In the genomic region with DNA sequence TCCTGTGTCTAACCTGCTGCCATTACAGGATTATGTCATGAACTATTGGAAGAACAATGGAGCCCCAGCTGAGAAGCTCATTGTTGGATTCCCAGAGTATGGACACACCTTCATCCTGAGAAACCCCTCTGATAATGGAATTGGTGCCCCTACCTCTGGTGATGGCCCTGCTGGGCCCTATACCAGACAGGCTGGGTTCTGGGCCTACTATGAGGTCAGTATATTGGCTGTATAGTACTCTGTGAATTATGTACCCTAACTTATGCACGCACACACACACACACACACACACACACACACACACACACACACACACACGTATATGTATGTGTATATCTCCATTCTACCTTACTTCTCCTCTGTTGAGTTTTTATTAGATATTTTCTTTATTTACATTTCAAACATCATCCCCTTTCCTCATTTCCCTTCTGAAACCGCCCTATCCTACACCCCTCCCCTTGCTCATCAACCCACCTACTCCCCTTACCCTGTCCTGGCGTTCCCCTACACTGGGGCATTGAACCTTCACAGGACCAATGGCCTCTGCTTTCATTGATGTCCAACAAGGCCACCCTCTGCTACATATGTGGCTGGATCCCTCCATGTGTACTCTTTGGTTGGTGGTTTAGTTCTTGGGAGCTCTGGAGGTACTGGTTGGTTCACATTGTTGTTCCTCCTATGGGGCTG, we compare ENCODE assay signal across 24 mouse cellular contexts. TPM values are rescaled to one million over a fixed set of nuclear protein-coding genes. Genes with fewer than 3 reads are reported as not detected.
DNase-seq lines count a peak whose midpoint lies in the region; ATAC-seq and TF ChIP-seq lines count a peak whose summit lies in the region.
"Had no signal": no experiment of that assay in that cellular context is flagged by ENCODE, and none has a peak within 500 bp of the region (broad histone marks: within the 10 kb centered on the region; RNA-seq: fewer than 3 reads in every experiment).

No protein-coding gene starts in this region.

- DNase-seq in hindbrain, embryonic 10.5 days (ENCODE audit: low spot score): no peak
- no peak for DNase-seq in lung, postnatal 0 days (ENCODE audit: low spot score)
- DNase-seq in lung, postnatal 36 days: no peak
- no peak for DNase-seq in layer of hippocampus, adult 9-10 months (ENCODE audit: low spot score)
- no peak for DNase-seq in layer of hippocampus, adult 8-10 months (ENCODE audit: low spot score in 2 of 2)
- DNase-seq: adrenal gland, postnatal 14 days; cerebellum, adult 2 months; heart, postnatal 4 days; kidney, adult 18-20 months; lung, adult 18-20 months; right cerebral cortex, postnatal 14 days; thymus, postnatal 4 days had no signal

- 0 out of 2 replicates have a peak, but pooled peaks have one; percentile 36 for ATAC-seq in hindbrain, embryonic 13.5 days (ENCODE audit: low FRiP score)
- peak; percentile 25; the same call in 1 of the 2 replicates for ATAC-seq in lung, postnatal 0 days
- 0 out of 2 replicates have a peak, but pooled peaks have one; percentile 58 for ATAC-seq in limb, embryonic 15.5 days (ENCODE audit: insufficient number of reproducible peaks, low FRiP score, low TSS enrichment, low read depth)
- ATAC-seq in midbrain, embryonic 16.5 days: peak; percentile 42; the same call in 1 of the 2 replicates
- ATAC-seq: CD4-positive, CD25-positive, alpha-beta regulatory T cell, adult 4 months; forebrain, embryonic 16.5 days had no signal

- no peak for TF ChIP-seq EP300 in lung, postnatal 0 days (IDR thresholded peaks at IDR 0.05)

- no peaks in the 10 kb centered on the region for H3K4me1 ChIP-seq in hindbrain, embryonic 13.5 days (replicated peaks)
- no peaks in the 10 kb centered on the region for H3K4me1 ChIP-seq in hindbrain, embryonic 10.5 days (replicated peaks)
- no peaks in the 10 kb centered on the region for H3K4me1 ChIP-seq in lung, postnatal 0 days (ENCODE audit: insufficient read depth, low read depth, low read length)
- H3K4me1 ChIP-seq in limb, embryonic 15.5 days: no peaks in the 10 kb centered on the region
- H3K4me1 ChIP-seq in midbrain, embryonic 16.5 days (ENCODE audit: control insufficient read depth, insufficient read depth, low read length): no peaks in the 10 kb centered on the region
- H3K4me1 ChIP-seq: heart, embryonic 10.5 days had no signal

- WGBS in hindbrain, embryonic 13.5 days: 80% methylated on average over 4 of the region's 4 CpGs
- WGBS in hindbrain, embryonic 10.5 days: 77% methylated on average over 4 of the region's 4 CpGs
- WGBS in lung, postnatal 0 days: 68% methylated on average over 4 of the region's 4 CpGs
- 72% methylated on average over 4 of the region's 4 CpGs for WGBS in limb, embryonic 15.5 days
- 78% methylated on average over 4 of the region's 4 CpGs for WGBS in midbrain, embryonic 16.5 days

- no peak overlapping the region for H3K9ac ChIP-seq in hindbrain, embryonic 13.5 days
- H3K9ac ChIP-seq in lung, postnatal 0 days (replicated peaks; ENCODE audit: low read depth): no peak overlapping the region
- no peak overlapping the region for H3K9ac ChIP-seq in limb, embryonic 15.5 days
- H3K9ac ChIP-seq in midbrain, embryonic 16.5 days (ENCODE audit: low read depth, low read length): no peak overlapping the region

- H3K36me3 ChIP-seq in hindbrain, embryonic 13.5 days: no peaks in the 10 kb centered on the region
- no peaks in the 10 kb centered on the region for H3K36me3 ChIP-seq in hindbrain, embryonic 10.5 days
- H3K36me3 ChIP-seq in lung, postnatal 0 days (ENCODE audit: insufficient read depth, low read length): no peaks in the 10 kb centered on the region
- no peaks in the 10 kb centered on the region for H3K36me3 ChIP-seq in limb, embryonic 15.5 days
- no peaks in the 10 kb centered on the region for H3K36me3 ChIP-seq in midbrain, embryonic 16.5 days (ENCODE audit: control insufficient read depth, insufficient read depth, low read length)
- H3K36me3 ChIP-seq: heart, embryonic 10.5 days had no signal

- H3K4me2 ChIP-seq in hindbrain, embryonic 13.5 days: no peak overlapping the region
- H3K4me2 ChIP-seq in lung, postnatal 0 days (replicated peaks; ENCODE audit: low read depth, low read length): no peak overlapping the region
- H3K4me2 ChIP-seq in limb, embryonic 15.5 days: no peak overlapping the region
- H3K4me2 ChIP-seq in midbrain, embryonic 16.5 days (ENCODE audit: low read length): no peak overlapping the region

- H3K27me3 ChIP-seq in hindbrain, embryonic 13.5 days: no peaks in the 10 kb centered on the region
- no peaks in the 10 kb centered on the region for H3K27me3 ChIP-seq in hindbrain, embryonic 10.5 days (ENCODE audit: insufficient read depth, poor library complexity, severe bottlenecking)
- H3K27me3 ChIP-seq in lung, postnatal 0 days (replicated peaks; ENCODE audit: insufficient read depth, low read length): no peaks in the 10 kb centered on the region
- H3K27me3 ChIP-seq in limb, embryonic 15.5 days: no peaks in the 10 kb centered on the region
- no peaks in the 10 kb centered on the region for H3K27me3 ChIP-seq in midbrain, embryonic 16.5 days (ENCODE audit: control insufficient read depth, insufficient read depth, low read depth, low read length)

- TF ChIP-seq CTCF in lung, postnatal 0 days (IDR thresholded peaks at IDR 0.05): no peak

- no peak overlapping the region for H3K27ac ChIP-seq in hindbrain, embryonic 13.5 days
- no peak overlapping the region for H3K27ac ChIP-seq in hindbrain, embryonic 10.5 days
- H3K27ac ChIP-seq in lung, postnatal 0 days (ENCODE audit: low read length): no peak overlapping the region
- no peak overlapping the region for H3K27ac ChIP-seq in limb, embryonic 15.5 days
- no peak overlapping the region for H3K27ac ChIP-seq in midbrain, embryonic 16.5 days (ENCODE audit: low read length)
- H3K27ac ChIP-seq: heart, embryonic 10.5 days; left cerebral cortex, adult 2 months had no signal

- H3K9me3 ChIP-seq in hindbrain, embryonic 13.5 days: peaks cover 11% of the 10 kb centered on the region; the same call in 1 of the 2 replicates
- H3K9me3 ChIP-seq in hindbrain, embryonic 10.5 days: peaks cover 18% of the 10 kb centered on the region; the same call in 1 of the 2 replicates
- no peaks in the 10 kb centered on the region for H3K9me3 ChIP-seq in lung, postnatal 0 days (ENCODE audit: low read length)
- H3K9me3 ChIP-seq in limb, embryonic 15.5 days: no peaks in the 10 kb centered on the region; the same call in 1 of the 2 replicates
- H3K9me3 ChIP-seq in midbrain, embryonic 16.5 days (replicated peaks; ENCODE audit: control insufficient read depth, low read length, poor library complexity, severe bottlenecking): peaks cover 8% of the 10 kb centered on the region; the same call in 1 of the 2 replicates

- no peak overlapping the region for H3K4me3 ChIP-seq in hindbrain, embryonic 13.5 days
- no peak overlapping the region for H3K4me3 ChIP-seq in hindbrain, embryonic 10.5 days
- no peak overlapping the region for H3K4me3 ChIP-seq in lung, postnatal 0 days (ENCODE audit: low read depth, low read length)
- H3K4me3 ChIP-seq in limb, embryonic 15.5 days: no peak overlapping the region
- no peak overlapping the region for H3K4me3 ChIP-seq in midbrain, embryonic 16.5 days (ENCODE audit: low read depth, low read length)
- H3K4me3 ChIP-seq: heart, embryonic 10.5 days; left cerebral cortex, adult 2 months; myocyte had no signal

RNA-seq across cellular contexts. Expression of gene Chia1, which starts 15.9 kb away (rescaled TPM):
- 0.60 and 1.4 TPM in 2 replicates for polyA plus RNA-seq in hindbrain, embryonic 13.5 days (2015; fragmentation: Nextera tagmentation; extraction: Ambion mirVana)
- 0.12 and 0.56 TPM in 2 replicates for polyA plus RNA-seq in hindbrain, embryonic 10.5 days (2016; fragmentation: Nextera tagmentation; extraction: Ambion mirVana)
- 47.1 and 69.6 TPM in 2 replicates for polyA plus RNA-seq in lung, postnatal 0 days (2015; fragmentation: Nextera tagmentation; extraction: Ambion mirVana)
- not detected in 2 replicates for polyA plus RNA-seq in limb, embryonic 15.5 days (2015; fragmentation: Nextera tagmentation; extraction: Ambion mirVana)
- polyA plus RNA-seq in midbrain, embryonic 16.5 days (2015; fragmentation: Nextera tagmentation; extraction: Ambion mirVana): 1.1 and 1.5 TPM in 2 replicates
- total RNA-seq in layer of hippocampus, adult 8-10 months (2022): 1 to 10 TPM in 1 of 4 experiments, under 1 TPM in 3; 0.64 to 2.0 (median 0.80) TPM
- total RNA-seq: adrenal gland, postnatal 14 days; common myeloid progenitor, adult 5-6 weeks; heart, postnatal 4 days; megakaryocyte progenitor cell, adult 5-6 weeks; MEL had no signal
- polyA plus RNA-seq: CD4-positive, CD25-positive, alpha-beta regulatory T cell, adult 4 months; myocyte had no signal

RNA-seq across cellular contexts. Expression of gene Chil3, which starts 38.4 kb away (rescaled TPM):
- polyA plus RNA-seq in hindbrain, embryonic 13.5 days (2015; fragmentation: Nextera tagmentation; extraction: Ambion mirVana): not detected in 2 replicates
- polyA plus RNA-seq in hindbrain, embryonic 10.5 days (2016; fragmentation: Nextera tagmentation; extraction: Ambion mirVana): 0.14 TPM in 1 of 2 replicates, not detected in the other
- 19.2 and 19.4 TPM in 2 replicates for polyA plus RNA-seq in lung, postnatal 0 days (2015; fragmentation: Nextera tagmentation; extraction: Ambion mirVana)
- polyA plus RNA-seq in limb, embryonic 15.5 days (2015; fragmentation: Nextera tagmentation; extraction: Ambion mirVana): 0.15 and 0.72 TPM in 2 replicates
- not detected in 2 replicates for polyA plus RNA-seq in midbrain, embryonic 16.5 days (2015; fragmentation: Nextera tagmentation; extraction: Ambion mirVana)
- total RNA-seq in layer of hippocampus, adult 8-10 months (2022): not detected
- total RNA-seq: gastrocnemius, adult 8-10 months; MEL had no signal
- polyA plus RNA-seq: CD4-positive, CD25-positive, alpha-beta regulatory T cell, adult 4 months; forebrain, embryonic 16.5 days; heart, embryonic 10.5 days; myocyte had no signal

Comparison
In these comparisons a context has a peak if more than half of its experiments do, and no peak if none do; other contexts are left out.
1. RNA of gene Chia1, which starts 15.9 kb away (polyA plus RNA-seq): 47.1 to 69.6 TPM in lung, postnatal 0 days; 1.1 to 1.5 TPM in midbrain, embryonic 16.5 days, 0.60 to 1.4 TPM in hindbrain, embryonic 13.5 days, 0.12 to 0.56 TPM in hindbrain, embryonic 10.5 days and not detected in limb, embryonic 15.5 days; every median in the first group is over 10 times any median in the second.
2. RNA of gene Chil3, which starts 38.4 kb away (polyA plus RNA-seq): 19.2 to 19.4 TPM in lung, postnatal 0 days; 0.15 to 0.72 TPM in limb, embryonic 15.5 days, not detected in midbrain, embryonic 16.5 days, not detected in hindbrain, embryonic 13.5 days and 0.14 TPM in hindbrain, embryonic 10.5 days; every median in the first group is over 10 times any median in the second.
3. Peak in every context shown above with its lines, with median percentiles within 50 percentile points of each other: ATAC-seq.